Mouse (Mus musculus) erythroid progenitor cell, adult 5-6 weeks (primary cell): ENCODE measurements around the gene Nav2. TPM values are rescaled to one million over a fixed set of nuclear protein-coding genes. Genes with fewer than 3 reads are reported as not detected.

Experiments
- ATAC-seq: replicated peaks from 2 replicates; pipeline ENCODE4 v1.8.0; 2016; ENCODE audit warnings: moderate number of reproducible peaks, mild to moderate bottlenecking, moderate TSS enrichment, inconsistent platforms; ENCODE audit not compliant: poor library complexity, low FRiP score, severe bottlenecking
- total RNA-seq, 2 experiments: library from RNA; stranded (forward) in 1 of 2; stranded (reverse) in 1 of 2; fragments of 150-400 nt in 1 of 2; fragments of 186-747, 209-891 nt in 1 of 2; gene quantifications; 2 replicates each; pipeline versions ENCODE4 v1.2.3 to v1.2.4; 2015 to 2017; ENCODE audit warnings: low replicate concordance in 2 of 2

Gene Nav2
- total RNA-seq, 2 experiments from 2014 or later = 3.1 to 29.8 TPM

DNA sequence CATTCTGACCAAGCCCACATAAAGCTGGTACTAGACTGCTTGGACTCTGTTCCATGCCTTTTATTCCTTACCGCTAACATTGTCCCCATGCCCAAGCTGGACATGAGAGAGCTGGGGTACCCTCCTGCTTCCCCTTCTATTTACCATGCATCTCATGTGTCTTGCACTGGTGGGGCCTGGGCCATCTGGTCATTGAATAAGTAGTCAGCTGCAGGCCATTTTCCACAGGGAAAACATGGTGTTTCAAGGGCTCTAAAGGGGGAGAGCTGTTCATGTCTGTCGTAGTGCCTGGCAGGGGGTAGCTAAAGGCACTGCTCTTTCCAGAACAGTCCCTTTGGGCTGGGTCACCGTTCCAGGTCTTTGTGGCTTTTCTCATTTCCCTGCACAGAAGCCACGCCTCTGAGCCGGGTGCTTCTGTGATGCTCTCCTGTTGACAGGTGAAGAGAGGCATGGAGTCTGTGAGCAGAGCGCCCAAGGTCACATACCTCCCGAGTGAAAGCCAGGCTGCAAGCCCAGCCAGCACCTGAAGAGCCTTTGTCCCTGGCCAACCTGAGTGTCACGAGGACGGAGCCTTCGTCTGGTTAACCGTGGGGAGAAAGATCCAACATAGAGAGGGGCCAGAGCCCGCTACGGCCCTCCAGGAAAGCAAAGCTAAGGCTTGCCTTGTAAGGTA lies 348.9 kb downstream of the Nav2 start:
- no peak for ATAC-seq

DNA sequence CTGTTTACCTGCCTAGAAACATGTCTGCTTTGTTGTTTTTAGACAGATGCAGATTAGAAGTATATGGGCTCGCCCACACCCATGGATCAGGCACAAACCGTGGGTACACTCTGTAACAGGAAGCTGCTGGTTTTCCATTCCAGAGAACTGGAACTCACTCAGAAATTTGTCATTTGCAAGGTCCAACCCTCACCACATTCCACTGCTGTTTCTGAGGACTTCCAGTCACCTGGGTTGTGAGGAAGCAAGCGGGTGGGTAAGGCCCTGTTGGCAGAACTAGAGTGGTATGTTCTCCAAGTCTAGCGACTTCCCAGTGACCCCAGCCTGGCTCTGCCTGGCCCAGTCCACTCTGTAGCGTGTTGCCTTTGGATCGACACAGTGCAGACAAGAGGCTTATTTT lies 349.6 kb downstream of the Nav2 start:
- no peak for ATAC-seq

DNA sequence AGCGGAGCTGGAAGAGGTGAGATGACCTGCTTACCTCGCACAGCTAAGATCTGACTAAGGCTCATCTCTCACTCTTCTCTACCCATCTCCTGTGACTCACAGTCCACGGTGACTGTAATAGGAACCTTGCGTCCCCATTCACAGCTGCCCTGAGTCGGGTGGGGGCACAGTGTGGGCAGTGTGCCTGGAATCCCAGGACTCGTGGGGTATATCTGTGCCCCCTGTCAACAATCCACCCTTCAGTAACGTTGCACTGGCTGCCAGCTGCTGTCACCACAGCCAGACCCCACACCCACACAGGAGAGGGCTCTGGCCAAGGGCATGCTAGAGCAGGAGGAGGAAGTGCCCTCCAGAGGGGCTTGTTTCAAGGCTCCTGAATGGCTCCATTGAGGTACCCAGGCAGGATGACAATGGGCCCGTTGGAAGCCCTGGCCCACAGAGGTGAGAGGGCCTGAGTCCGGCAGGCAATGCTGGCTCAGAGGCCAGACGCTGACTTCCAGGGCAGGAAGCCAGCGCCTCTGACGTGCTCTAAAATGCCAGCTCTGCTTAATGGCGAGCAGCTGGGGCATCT lies 353.5 kb downstream of the Nav2 start:
- no peak for ATAC-seq

GRCm38 (mm10) chr7:49266422-49266821 lies 357.9 kb downstream of the Nav2 start:
- no peak for ATAC-seq

- no peak for ATAC-seq
Observed at GRCm38 (mm10) chr7:49267621-49268325, 359.3 kb downstream of the Nav2 start.

- no peak for ATAC-seq
Observed at GRCm38 (mm10) chr7:49268401-49268921, 359.9 kb downstream of the Nav2 start.

DNA sequence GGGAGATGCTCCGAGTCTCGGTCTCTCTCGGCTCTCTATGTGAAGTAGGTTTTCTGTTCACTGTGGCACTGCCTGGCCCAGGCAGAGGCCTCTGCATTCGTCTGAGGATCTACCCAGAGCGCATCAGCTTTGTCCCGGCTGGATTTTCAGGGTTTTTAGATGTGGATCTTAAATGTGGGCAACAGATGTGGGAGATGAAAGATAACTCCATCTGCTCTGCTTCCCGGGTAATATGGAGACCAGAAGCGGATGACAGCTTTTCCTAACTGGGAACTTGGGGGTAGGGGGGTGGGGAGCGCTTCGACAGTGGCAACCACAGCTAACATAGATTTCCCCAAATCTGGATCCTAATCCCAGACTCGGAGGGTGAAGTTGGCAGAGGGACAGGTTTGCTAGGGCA lies 362.3 kb downstream of the Nav2 start:
- no peak for ATAC-seq

- peak; percentile 81 for ATAC-seq
Observed at GRCm38 (mm10) chr7:49272445-49273439, 364.2 kb downstream of the Nav2 start.

DNA sequence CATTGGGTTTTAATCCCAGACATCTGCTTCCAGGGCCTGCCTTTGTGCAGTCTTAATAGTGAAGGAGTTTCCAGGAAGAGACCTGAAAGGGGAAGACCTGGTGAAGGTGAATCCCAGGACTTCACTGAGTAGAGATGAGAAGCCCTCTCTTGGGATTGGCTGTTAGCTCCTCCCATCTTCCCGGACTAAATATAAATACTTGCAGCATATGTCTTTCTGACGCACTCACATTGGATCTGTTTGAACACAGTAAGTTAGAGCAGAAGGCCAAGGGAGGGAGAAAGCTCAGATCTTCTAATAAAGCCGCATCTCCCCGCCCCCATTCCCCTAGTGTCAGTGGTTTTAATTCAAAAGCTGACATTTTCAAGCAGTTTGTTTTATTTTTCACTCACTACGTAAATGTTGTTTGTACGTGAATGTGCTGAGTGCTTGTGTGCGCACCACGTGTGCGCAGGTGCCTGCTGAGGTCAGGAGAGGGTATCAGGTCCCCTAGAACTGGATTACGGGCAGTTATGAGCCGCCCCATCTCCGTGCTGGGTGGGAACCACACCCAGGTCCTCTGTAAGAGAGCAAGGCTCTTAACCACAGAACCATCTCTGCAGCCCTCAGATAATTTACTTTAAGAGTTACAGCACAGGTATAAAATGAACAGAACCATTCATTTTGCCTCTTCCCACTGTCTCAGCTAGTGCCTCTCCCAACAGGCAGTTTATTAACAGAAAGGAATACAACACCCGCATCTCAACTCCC lies 365.6 kb downstream of the Nav2 start:
- no peak for ATAC-seq

DNA sequence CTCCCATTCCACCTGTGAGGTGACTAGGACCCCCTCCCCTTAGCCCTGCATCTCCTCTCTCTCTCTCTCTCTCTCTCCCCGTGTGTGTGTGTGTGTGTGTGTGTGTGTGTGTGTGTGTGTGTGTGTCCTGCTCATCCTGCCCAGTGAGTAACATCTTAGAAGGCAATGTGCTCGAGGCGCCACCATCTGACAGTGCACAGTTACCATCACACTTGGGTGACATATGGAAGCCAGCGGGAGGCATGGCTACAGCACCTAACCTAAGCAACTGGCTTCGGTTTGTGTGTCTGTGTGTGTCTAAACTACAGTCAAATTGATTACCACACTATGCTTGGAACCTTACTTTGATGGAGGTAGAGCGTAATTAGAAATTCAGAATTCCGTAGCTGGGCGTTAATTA lies 366.2 kb downstream of the Nav2 start:
- ATAC-seq = no peak

DNA sequence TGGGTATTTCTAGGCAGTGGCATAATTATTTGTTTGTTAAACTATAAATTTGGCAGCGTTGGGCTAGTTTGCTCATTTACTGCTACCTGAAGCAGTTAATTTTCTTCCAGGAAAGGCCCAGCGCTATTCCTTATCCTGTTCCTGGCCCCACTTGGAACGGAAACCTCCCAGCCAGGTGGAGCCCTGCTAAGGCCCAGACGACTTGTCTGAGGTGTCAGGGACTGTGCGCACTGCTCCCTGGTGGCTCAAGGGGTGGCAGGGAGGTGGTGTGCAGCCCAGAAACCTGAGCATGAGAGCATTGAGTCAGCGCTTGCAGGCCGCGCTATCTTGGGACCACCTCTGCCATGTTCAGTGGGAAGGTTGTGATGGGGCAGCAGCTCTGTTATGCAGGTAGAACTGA lies 367.6 kb downstream of the Nav2 start:
- ATAC-seq = no peak

DNA sequence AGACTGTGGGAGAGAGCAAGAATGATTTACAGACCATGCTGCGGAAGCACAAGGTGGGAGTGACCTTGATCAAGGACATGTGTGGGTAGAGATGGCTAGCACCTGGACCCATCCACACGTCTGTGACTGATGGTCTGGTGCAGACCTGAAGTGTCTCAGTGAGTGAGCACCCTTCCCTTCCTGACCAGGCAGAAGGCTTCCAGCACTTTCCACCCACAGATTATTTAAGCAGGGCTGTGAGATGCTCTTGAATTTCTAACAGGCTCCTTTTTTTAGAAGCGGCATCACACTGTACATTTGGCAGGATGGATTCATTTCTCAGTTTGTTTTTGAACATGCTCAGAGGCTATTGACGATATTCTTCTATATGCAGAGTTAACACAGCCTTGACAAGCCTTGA lies 369.2 kb downstream of the Nav2 start:
- ATAC-seq = no peak

DNA sequence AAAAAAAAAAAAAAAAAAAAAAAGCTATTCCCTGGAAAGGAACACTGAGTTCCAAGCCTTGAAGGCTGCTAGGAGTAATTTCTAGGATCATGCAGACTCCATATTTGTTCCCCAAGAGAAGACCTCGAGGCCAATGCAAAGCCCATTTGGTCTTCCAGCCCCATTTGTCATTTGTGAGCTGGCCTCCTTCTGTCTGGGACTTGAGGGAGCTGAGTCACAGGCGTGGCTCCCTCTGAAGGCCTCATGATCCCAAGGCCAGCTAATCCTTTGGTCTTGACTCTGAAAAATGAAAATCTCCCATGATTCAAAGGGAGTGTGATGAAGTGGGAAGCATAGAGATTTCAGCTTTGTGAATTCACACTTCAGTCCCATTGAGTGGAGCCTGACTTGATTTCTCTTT lies 370.0 kb downstream of the Nav2 start:
- ATAC-seq = no peak

- no peak for ATAC-seq
Observed at GRCm38 (mm10) chr7:49280427-49280826, 371.9 kb downstream of the Nav2 start.

GRCm38 (mm10) chr7:49282446-49282845 lies 373.9 kb downstream of the Nav2 start:
- no peak for ATAC-seq

DNA sequence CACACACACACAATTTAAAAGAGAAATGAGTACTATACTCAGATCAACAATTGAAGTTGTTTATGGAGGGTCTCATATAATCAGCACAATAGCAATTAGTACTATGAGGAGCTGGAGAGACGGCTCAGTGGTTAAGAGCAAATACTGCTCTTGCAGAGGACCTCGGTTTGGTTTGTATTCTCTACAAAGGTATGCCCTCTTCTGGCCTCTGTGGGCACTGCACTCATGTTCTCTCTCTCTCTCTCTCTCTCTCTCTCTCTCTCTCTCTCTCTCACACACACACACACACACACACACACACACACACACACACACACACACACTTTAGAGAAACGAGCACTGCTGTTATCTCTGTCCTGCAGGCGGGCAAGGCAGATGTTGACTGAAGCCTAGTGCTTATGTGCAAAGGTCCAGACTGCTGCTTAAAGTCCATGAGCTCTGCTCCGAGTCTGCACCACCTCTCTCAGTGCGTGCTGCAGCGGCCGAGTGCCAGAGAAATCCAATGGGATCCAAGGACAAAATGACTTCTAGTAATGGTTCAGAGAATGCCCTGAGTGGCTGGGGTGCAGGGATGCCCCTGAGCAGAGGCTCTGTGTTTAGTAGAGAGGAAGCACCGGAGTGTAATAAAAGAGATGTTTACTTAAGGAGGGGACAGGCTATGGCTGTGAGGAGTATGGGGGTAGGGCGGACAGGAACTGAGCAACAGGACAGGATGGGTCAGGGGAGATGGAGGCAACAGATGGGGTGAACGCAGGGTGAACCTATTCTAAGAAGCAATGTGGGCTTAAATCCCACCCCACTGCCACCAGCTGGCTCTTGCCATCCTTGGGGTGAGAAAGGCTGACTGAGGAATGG lies 375.2 kb downstream of the Nav2 start:
- ATAC-seq = peak; percentile 71

- ATAC-seq = no peak
Observed at GRCm38 (mm10) chr7:49288186-49288585, 379.7 kb downstream of the Nav2 start.

- no peak for ATAC-seq
Observed at GRCm38 (mm10) chr7:49290308-49290707, 381.8 kb downstream of the Nav2 start.
